Mouse (Mus musculus) liver, embryonic 13.5 days (tissue): ENCODE data around the gene Olfr420. TPM values are rescaled to one million over a fixed set of nuclear protein-coding genes. Genes with fewer than 3 reads are reported as not detected.

Source experiments
- ATAC-seq: fragments of 200-750 bp; cut with Nextera tagmentation; 2 replicates; pipeline ENCODE4 v1.8.0; 2017; ENCODE audit warnings: low read depth, mild to moderate bottlenecking, moderate number of reproducible peaks, moderate library complexity
- DNase-seq: peaks from one replicate; pipeline ENCODE4 v3.0.0; 2022
- H3K27ac ChIP-seq: fragments of 300-500 bp; sonication (generic); 2 replicates; pipeline ENCODE4 v1.5.1; 2015; ENCODE audit warnings: moderate library complexity, mild to moderate bottlenecking, inconsistent platforms
- H3K27me3 ChIP-seq: fragments of 300-500 bp; sonication (generic); 2 replicates; pipeline ENCODE4 v1.6.1; 2015; ENCODE audit warnings: mild to moderate bottlenecking, inconsistent platforms
- H3K36me3 ChIP-seq: fragments of 300-500 bp; sonication (generic); 2 replicates; pipeline ENCODE4 v1.6.1; 2015; ENCODE audit warnings: mild to moderate bottlenecking, inconsistent platforms
- H3K4me1 ChIP-seq: fragments of 300-500 bp; sonication (generic); replicated peaks from 2 replicates; pipeline ENCODE4 v1.6.1; 2015; ENCODE audit warnings: inconsistent platforms
- H3K4me2 ChIP-seq: fragments of 300-500 bp; sonication (generic); 2 replicates; pipeline ENCODE4 v1.6.1; 2015; ENCODE audit warnings: inconsistent platforms, mild to moderate bottlenecking, moderate library complexity
- H3K4me3 ChIP-seq: fragments of 300-500 bp; sonication (generic); replicated peaks from 2 replicates; pipeline ENCODE4 v1.5.1; 2015; ENCODE audit warnings: mild to moderate bottlenecking, inconsistent platforms
- H3K9ac ChIP-seq: fragments of 300-500 bp; sonication (generic); 2 replicates; pipeline ENCODE4 v1.6.1; 2015; ENCODE audit warnings: mild to moderate bottlenecking, inconsistent platforms
- H3K9me3 ChIP-seq: fragments of 300-500 bp; sonication (generic); replicated peaks from 2 replicates; pipeline ENCODE4 v1.6.1; 2016; ENCODE audit warnings: inconsistent platforms
- WGBS: fragments of 180-500 bp; shearing (Covaris S2); methylation state at CpG from one replicate; pipeline ENCODE4 v1.1.7; 2015; ENCODE audit not compliant: insufficient replicate concordance; 5-methylcytosine and 5-hydroxymethylcytosine counted together
- polyA plus RNA-seq: library from polyadenylated mRNA; unstranded; fragments of >200 nt; fragmentation: Nextera tagmentation; extraction: Ambion mirVana; gene quantifications from 2 replicates; pipeline ENCODE4 v1.2.1, GENCODE M21; 2015

Olfr420 gene
- polyA plus RNA-seq: 0.58 and 0.64 TPM in 2 replicates

- 59% methylated on average over 1 of the region's 1 CpGs for WGBS
- no peak within 1 kb of the TSS for H3K9ac ChIP-seq
Observed at GRCm38 (mm10) chr1:174155333-174155732, at the start of gene Olfr420. Gene Olfr420 (plus strand): TSS chr1:174155633.

GRCm38 (mm10) chr1:174121062-174121461, 34.4 kb upstream of the Olfr420 start, which contains the start of gene Olfr231:
Gene Olfr231 (minus strand): TSS chr1:174121162.
- Histone ChIP-seq H3K4me2 (no peak within 1 kb of the TSS), H3K4me1 (no peaks in the 10 kb centered on the region), H3K4me3 (no peak within 1 kb of the TSS), H3K27me3 (no peaks in the 10 kb centered on the region), H3K9ac (no peak within 1 kb of the TSS), H3K36me3 (no peaks in the 10 kb centered on the region), H3K27ac (no peak within 1 kb of the TSS), H3K9me3 (no peaks in the 10 kb centered on the region)
- ATAC-seq (no peak), DNase-seq (no peak)
- 35% methylated on average over 2 of the region's 2 CpGs for WGBS

More at GRCm38 (mm10) chr1:174155333-174155732, at the start of gene Olfr420:
- no peak within 1 kb of the TSS for H3K4me2 ChIP-seq
- H3K9me3 ChIP-seq: no peaks in the 10 kb centered on the region
- no peak within 1 kb of the TSS for H3K4me3 ChIP-seq
- no peak within 1 kb of the TSS for H3K27ac ChIP-seq
- ATAC-seq (no peak), DNase-seq (no peak)
- no peaks in the 10 kb centered on the region for H3K36me3 ChIP-seq
- no peaks in the 10 kb centered on the region for H3K27me3 ChIP-seq
- H3K4me1 ChIP-seq: peaks cover 8% of the 10 kb centered on the region

- DNase-seq (no peak), ATAC-seq (no peak)
- H3K27ac ChIP-seq: no peak within 1 kb of the TSS
- no peaks in the 10 kb centered on the region for H3K9me3 ChIP-seq
- no peak within 1 kb of the TSS for H3K4me2 ChIP-seq
- no peak within 1 kb of the TSS for H3K4me3 ChIP-seq
- no peak within 1 kb of the TSS for H3K9ac ChIP-seq
- 65% methylated on average over 3 of the region's 3 CpGs for WGBS
- no peaks in the 10 kb centered on the region for H3K27me3 ChIP-seq
- H3K4me1 ChIP-seq: no peaks in the 10 kb centered on the region
- H3K36me3 ChIP-seq: no peaks in the 10 kb centered on the region
Observed at GRCm38 (mm10) chr1:174131217-174131616, 24.2 kb upstream of the Olfr420 start, which contains the start of gene Olfr424. Gene Olfr424 (plus strand): TSS chr1:174131517.

GRCm38 (mm10) chr1:174131999-174132398, 23.4 kb upstream of the Olfr420 start:
- Histone ChIP-seq H3K27ac (no peak overlapping the region), H3K9ac (no peak overlapping the region), H3K4me1 (no peaks in the 10 kb centered on the region), H3K9me3 (no peaks in the 10 kb centered on the region), H3K36me3 (no peaks in the 10 kb centered on the region), H3K27me3 (no peaks in the 10 kb centered on the region), H3K4me2 (no peak overlapping the region), H3K4me3 (no peak overlapping the region)
- no peak for ATAC-seq
- DNase-seq: no peak
- WGBS: 57% methylated on average over 3 of the region's 3 CpGs

GRCm38 (mm10) chr1:174141384-174141783, 14.0 kb upstream of the Olfr420 start:
- no peaks in the 10 kb centered on the region for H3K27me3 ChIP-seq
- no peak for ATAC-seq
- no peak for DNase-seq
- H3K4me3 ChIP-seq: no peak overlapping the region
- H3K4me1 ChIP-seq: no peaks in the 10 kb centered on the region
- H3K9me3 ChIP-seq: no peaks in the 10 kb centered on the region
- H3K27ac ChIP-seq: no peak overlapping the region
- H3K9ac ChIP-seq: no peak overlapping the region
- no peaks in the 10 kb centered on the region for H3K36me3 ChIP-seq
- 30% methylated on average over 2 of the region's 2 CpGs for WGBS
- no peak overlapping the region for H3K4me2 ChIP-seq

GRCm38 (mm10) chr1:174146696-174147095, 8.7 kb upstream of the Olfr420 start:
- no peak for DNase-seq
- Histone ChIP-seq H3K27me3 (no peaks in the 10 kb centered on the region), H3K4me1 (no peaks in the 10 kb centered on the region), H3K36me3 (no peaks in the 10 kb centered on the region), H3K4me2 (no peak overlapping the region), H3K4me3 (no peak overlapping the region), H3K9ac (no peak overlapping the region), H3K27ac (no peak overlapping the region), H3K9me3 (no peaks in the 10 kb centered on the region)
- 93% methylated on average over 1 of the region's 1 CpGs for WGBS
- no peak for ATAC-seq

GRCm38 (mm10) chr1:174149289-174149688, 6.1 kb upstream of the Olfr420 start:
- DNase-seq: no peak

GRCm38 (mm10) chr1:174157622-174158021, 2.2 kb downstream of the Olfr420 start:
- no peaks in the 10 kb centered on the region for H3K36me3 ChIP-seq
- H3K27me3 ChIP-seq: no peaks in the 10 kb centered on the region
- no peak overlapping the region for H3K4me2 ChIP-seq
- no peak overlapping the region for H3K27ac ChIP-seq
- 38% methylated on average over 3 of the region's 3 CpGs for WGBS
- no peak overlapping the region for H3K9ac ChIP-seq
- DNase-seq (no peak), ATAC-seq (peak; percentile 61)
- H3K9me3 ChIP-seq: no peaks in the 10 kb centered on the region
- peaks cover 8% of the 10 kb centered on the region for H3K4me1 ChIP-seq
- no peak overlapping the region for H3K4me3 ChIP-seq

More at GRCm38 (mm10) chr1:174149289-174149688, 6.1 kb upstream of the Olfr420 start:
- no peaks in the 10 kb centered on the region for H3K4me1 ChIP-seq
- no peak for ATAC-seq
- H3K27me3 ChIP-seq: no peaks in the 10 kb centered on the region
- no peak overlapping the region for H3K4me3 ChIP-seq
- H3K9me3 ChIP-seq: no peaks in the 10 kb centered on the region
- no peak overlapping the region for H3K4me2 ChIP-seq
- no peak overlapping the region for H3K9ac ChIP-seq
- H3K27ac ChIP-seq: no peak overlapping the region
- WGBS: 75% methylated on average over 2 of the region's 2 CpGs
- no peaks in the 10 kb centered on the region for H3K36me3 ChIP-seq

- WGBS: 47% methylated on average over 1 of the region's 1 CpGs
- ATAC-seq: no peak
Observed at GRCm38 (mm10) chr1:174158512-174158911, 3.1 kb downstream of the Olfr420 start.

GRCm38 (mm10) chr1:174159095-174159494, 3.7 kb downstream of the Olfr420 start:
- 42% methylated on average over 10 of the region's 10 CpGs for WGBS
- no peak overlapping the region for H3K4me2 ChIP-seq
- H3K9me3 ChIP-seq: no peaks in the 10 kb centered on the region
- H3K9ac ChIP-seq: no peak overlapping the region
- peaks cover 8% of the 10 kb centered on the region for H3K4me1 ChIP-seq
- DNase-seq (no peak), ATAC-seq (peak; percentile 69)
- no peak overlapping the region for H3K4me3 ChIP-seq
- H3K27ac ChIP-seq: no peak overlapping the region
- H3K27me3 ChIP-seq: no peaks in the 10 kb centered on the region
- no peaks in the 10 kb centered on the region for H3K36me3 ChIP-seq

More at GRCm38 (mm10) chr1:174158512-174158911, 3.1 kb downstream of the Olfr420 start:
- Histone ChIP-seq H3K27me3 (no peaks in the 10 kb centered on the region), H3K4me3 (no peak overlapping the region), H3K27ac (no peak overlapping the region), H3K4me1 (peaks cover 8% of the 10 kb centered on the region), H3K9me3 (no peaks in the 10 kb centered on the region), H3K4me2 (no peak overlapping the region), H3K9ac (no peak overlapping the region), H3K36me3 (no peaks in the 10 kb centered on the region)
- no peak for DNase-seq

- ATAC-seq: no peak
- H3K27me3 ChIP-seq: no peaks in the 10 kb centered on the region
- H3K36me3 ChIP-seq: peaks cover under 1% of the 10 kb centered on the region
Observed at GRCm38 (mm10) chr1:174169024-174169423, 13.6 kb downstream of the Olfr420 start.

More at GRCm38 (mm10) chr1:174169024-174169423, 13.6 kb downstream of the Olfr420 start:
- H3K4me2 ChIP-seq: no peak overlapping the region
- no peak overlapping the region for H3K4me3 ChIP-seq
- H3K9me3 ChIP-seq: no peaks in the 10 kb centered on the region
- H3K4me1 ChIP-seq: peaks cover 28% of the 10 kb centered on the region
- peak overlapping the region; percentile 65 for H3K27ac ChIP-seq
- H3K9ac ChIP-seq: no peak overlapping the region
- DNase-seq: no peak
